Mouse (Mus musculus) embryonic facial prominence, embryonic 13.5 days (tissue): ENCODE results near the gene Dennd1a. TPM values are rescaled to one million over a fixed set of nuclear protein-coding genes. Genes with fewer than 3 reads are reported as not detected.

ENCODE experiments used
- ATAC-seq: fragments of 200-750 bp; cut with Nextera tagmentation; 2 replicates; pipeline ENCODE4 v1.8.0; 2017; ENCODE audit warnings: low read depth; ENCODE audit not compliant: insufficient number of reproducible peaks, insufficient read depth, low FRiP score, low TSS enrichment
- H3K27ac ChIP-seq: fragments of 300-500 bp; sonication (generic); 2 replicates; pipeline ENCODE4 v1.5.1; 2015; ENCODE audit warnings: moderate library complexity, mild to moderate bottlenecking, inconsistent platforms
- H3K27me3 ChIP-seq: fragments of 300-500 bp; sonication (generic); 2 replicates; pipeline ENCODE4 v1.6.1; 2015; ENCODE audit warnings: mild to moderate bottlenecking, inconsistent platforms
- H3K36me3 ChIP-seq: fragments of 300-500 bp; sonication (generic); 2 replicates; pipeline ENCODE4 v1.6.1; 2015; ENCODE audit warnings: mild to moderate bottlenecking, inconsistent platforms
- H3K4me1 ChIP-seq: fragments of 300-500 bp; sonication (generic); 2 replicates; pipeline ENCODE4 v1.6.1; 2015; ENCODE audit warnings: inconsistent platforms
- H3K4me2 ChIP-seq: fragments of 300-500 bp; sonication (generic); 2 replicates; pipeline ENCODE4 v1.6.1; 2015; ENCODE audit warnings: moderate library complexity, mild to moderate bottlenecking, inconsistent platforms
- H3K4me3 ChIP-seq: fragments of 300-500 bp; sonication (generic); 2 replicates; pipeline ENCODE4 v1.5.1; 2015; ENCODE audit warnings: mild to moderate bottlenecking, inconsistent platforms
- H3K9ac ChIP-seq: fragments of 300-500 bp; sonication (generic); 2 replicates; pipeline ENCODE4 v1.6.1; 2015; ENCODE audit warnings: mild to moderate bottlenecking, inconsistent platforms
- H3K9me3 ChIP-seq: fragments of 300-500 bp; sonication (generic); 2 replicates; pipeline ENCODE4 v1.6.1; 2016; ENCODE audit warnings: inconsistent platforms
- WGBS: fragments of 180-500 bp; shearing (Covaris S2); methylation state at CpG from one replicate; pipeline ENCODE4 v1.1.7; 2015; ENCODE audit warnings: mixed read lengths; 5-methylcytosine and 5-hydroxymethylcytosine counted together
- polyA plus RNA-seq: library from polyadenylated mRNA; unstranded; fragments of >200 nt; fragmentation: Nextera tagmentation; extraction: Ambion mirVana; gene quantifications from 2 replicates; pipeline ENCODE4 v1.2.1, GENCODE M21; 2015

Dennd1a gene
- polyA plus RNA-seq, 1 experiment from 2014 or later = 15.5 TPM

GRCm38 (mm10) chr2:37818761-37819525 lies 468.2 kb downstream of the Dennd1a start:
- Histone ChIP-seq H3K27me3 (no peaks in the 10 kb centered on the region), H3K9ac (no peak overlapping the region), H3K4me3 (no peak overlapping the region), H3K27ac (no peak overlapping the region), H3K9me3 (no peaks in the 10 kb centered on the region), H3K4me1 (peaks cover 19% of the 10 kb centered on the region), H3K4me2 (no peak overlapping the region), H3K36me3 (peaks cover 4% of the 10 kb centered on the region; the same call in 1 of the 2 replicates)
- 20% methylated on average over 5 of the region's 5 CpGs for WGBS
- ATAC-seq = no peak

GRCm38 (mm10) chr2:37815676-37816075 lies 471.5 kb downstream of the Dennd1a start:
- H3K9ac ChIP-seq = no peak overlapping the region
- WGBS = 10% methylated on average over 3 of the region's 3 CpGs
- H3K36me3 ChIP-seq = peaks cover 9% of the 10 kb centered on the region; the same call in 1 of the 2 replicates
- no peaks in the 10 kb centered on the region for H3K9me3 ChIP-seq
- H3K4me1 ChIP-seq = peaks cover 19% of the 10 kb centered on the region
- ATAC-seq = no peak
- H3K27ac ChIP-seq = no peak overlapping the region
- no peak overlapping the region for H3K4me3 ChIP-seq
- no peak overlapping the region for H3K4me2 ChIP-seq
- no peaks in the 10 kb centered on the region for H3K27me3 ChIP-seq

- Histone ChIP-seq H3K27me3 (no peaks in the 10 kb centered on the region), H3K27ac (no peak overlapping the region), H3K9ac (no peak overlapping the region), H3K4me3 (no peak overlapping the region), H3K9me3 (no peaks in the 10 kb centered on the region), H3K36me3 (peaks cover 15% of the 10 kb centered on the region; the same call in 1 of the 2 replicates), H3K4me1 (peaks cover 16% of the 10 kb centered on the region), H3K4me2 (no peak overlapping the region)
- 80% methylated on average over 8 of the region's 8 CpGs for WGBS
- ATAC-seq = no peak
Measured at GRCm38 (mm10) chr2:37814820-37815361, 472.3 kb downstream of the Dennd1a start.

- H3K4me1 ChIP-seq = no peaks in the 10 kb centered on the region
- H3K9ac ChIP-seq = no peak overlapping the region
- no peaks in the 10 kb centered on the region for H3K9me3 ChIP-seq
- no peaks in the 10 kb centered on the region for H3K27me3 ChIP-seq
- H3K4me3 ChIP-seq = no peak overlapping the region
- ATAC-seq = no peak
- peaks cover 15% of the 10 kb centered on the region; the same call in 1 of the 2 replicates for H3K36me3 ChIP-seq
- no peak overlapping the region for H3K4me2 ChIP-seq
- 88% methylated on average over 5 of the region's 5 CpGs for WGBS
- no peak overlapping the region for H3K27ac ChIP-seq
Measured at GRCm38 (mm10) chr2:37812401-37812800, 474.8 kb downstream of the Dennd1a start.

- WGBS = 80% methylated on average over 2 of the region's 2 CpGs
- ATAC-seq = no peak
- no peak overlapping the region for H3K4me2 ChIP-seq
- no peak overlapping the region for H3K27ac ChIP-seq
- H3K36me3 ChIP-seq = peaks cover 15% of the 10 kb centered on the region; the same call in 1 of the 2 replicates
- no peaks in the 10 kb centered on the region for H3K9me3 ChIP-seq
- no peaks in the 10 kb centered on the region for H3K27me3 ChIP-seq
- no peak overlapping the region for H3K4me3 ChIP-seq
- no peak overlapping the region for H3K9ac ChIP-seq
- no peaks in the 10 kb centered on the region for H3K4me1 ChIP-seq
Measured at GRCm38 (mm10) chr2:37811682-37812081, 475.5 kb downstream of the Dennd1a start.

- no peaks in the 10 kb centered on the region for H3K9me3 ChIP-seq
- H3K27me3 ChIP-seq = no peaks in the 10 kb centered on the region
- no peak for ATAC-seq
- H3K4me1 ChIP-seq = no peaks in the 10 kb centered on the region
- no peak overlapping the region for H3K27ac ChIP-seq
- H3K4me3 ChIP-seq = no peak overlapping the region
- no peak overlapping the region for H3K9ac ChIP-seq
- H3K36me3 ChIP-seq = 0 out of 2 replicates have a peak, but pooled peaks cover 10% of the 10 kb centered on the region
- WGBS = 43% methylated on average over 4 of the region's 4 CpGs
- H3K4me2 ChIP-seq = no peak overlapping the region
Measured at GRCm38 (mm10) chr2:37802610-37803212, 484.5 kb downstream of the Dennd1a start.

GRCm38 (mm10) chr2:37801687-37802086 lies 485.5 kb downstream of the Dennd1a start:
- Histone ChIP-seq H3K4me2 (no peak overlapping the region), H3K36me3 (0 out of 2 replicates have a peak, but pooled peaks cover 10% of the 10 kb centered on the region), H3K9me3 (no peaks in the 10 kb centered on the region), H3K4me1 (no peaks in the 10 kb centered on the region), H3K9ac (no peak overlapping the region), H3K27ac (no peak overlapping the region), H3K4me3 (no peak overlapping the region), H3K27me3 (no peaks in the 10 kb centered on the region)
- ATAC-seq = no peak
- WGBS = 88% methylated on average over 4 of the region's 4 CpGs

GRCm38 (mm10) chr2:37799137-37799536 lies 488.1 kb downstream of the Dennd1a start:
- no peak overlapping the region for H3K9ac ChIP-seq
- H3K4me1 ChIP-seq = no peaks in the 10 kb centered on the region
- H3K4me2 ChIP-seq = no peak overlapping the region
- no peaks in the 10 kb centered on the region for H3K9me3 ChIP-seq
- peaks cover 14% of the 10 kb centered on the region for H3K27me3 ChIP-seq
- 74% methylated on average over 6 of the region's 6 CpGs for WGBS
- H3K27ac ChIP-seq = no peak overlapping the region
- H3K4me3 ChIP-seq = no peak overlapping the region
- H3K36me3 ChIP-seq = 0 out of 2 replicates have a peak, but pooled peaks cover 10% of the 10 kb centered on the region
- no peak for ATAC-seq

GRCm38 (mm10) chr2:37797046-37797445 lies 490.1 kb downstream of the Dennd1a start:
- H3K9me3 ChIP-seq = no peaks in the 10 kb centered on the region
- WGBS = 92% methylated on average over 4 of the region's 4 CpGs
- no peak overlapping the region for H3K4me3 ChIP-seq
- H3K4me1 ChIP-seq = no peaks in the 10 kb centered on the region
- peaks cover 35% of the 10 kb centered on the region for H3K27me3 ChIP-seq
- H3K27ac ChIP-seq = no peak overlapping the region
- H3K4me2 ChIP-seq = no peak overlapping the region
- H3K36me3 ChIP-seq = 0 out of 2 replicates have a peak, but pooled peaks cover 10% of the 10 kb centered on the region
- no peak for ATAC-seq
- H3K9ac ChIP-seq = no peak overlapping the region

- no peak for ATAC-seq
- 44% methylated on average over 1 of the region's 1 CpGs for WGBS
- Histone ChIP-seq H3K4me3 (no peak overlapping the region), H3K36me3 (0 out of 2 replicates have a peak, but pooled peaks cover 10% of the 10 kb centered on the region), H3K9me3 (no peaks in the 10 kb centered on the region), H3K27ac (no peak overlapping the region), H3K4me2 (no peak overlapping the region), H3K27me3 (peaks cover 43% of the 10 kb centered on the region), H3K9ac (no peak overlapping the region), H3K4me1 (no peaks in the 10 kb centered on the region)
Measured at GRCm38 (mm10) chr2:37796021-37796420, 491.2 kb downstream of the Dennd1a start.

- WGBS = 93% methylated on average over 4 of the region's 4 CpGs
- ATAC-seq = no peak
- H3K4me2 ChIP-seq = no peak overlapping the region
- no peaks in the 10 kb centered on the region for H3K36me3 ChIP-seq
- no peak overlapping the region for H3K4me3 ChIP-seq
- H3K9me3 ChIP-seq = no peaks in the 10 kb centered on the region
- H3K4me1 ChIP-seq = 0 out of 2 replicates have a peak, but pooled peaks cover 7% of the 10 kb centered on the region
- H3K9ac ChIP-seq = no peak overlapping the region
- peaks cover 69% of the 10 kb centered on the region for H3K27me3 ChIP-seq
- H3K27ac ChIP-seq = no peak overlapping the region
Measured at GRCm38 (mm10) chr2:37791340-37791739, 495.9 kb downstream of the Dennd1a start.
